Mouse (Mus musculus) E14TG2a.4 (cell line): ENCODE measurements around the gene AC124502.3.

Experiments
- CTCF ChIP-seq: conservative IDR thresholded peaks from 2 replicates; pipeline ENCODE4 v1.5.1; 2014; ENCODE audit warnings: low read length
- POU5F1 ChIP-seq: IDR thresholded peaks from 2 replicates; pipeline ENCODE4 v1.6.1; 2014; ENCODE audit warnings: low read length, borderline replicate concordance

GRCm38 (mm10) chr19:5089324-5089723 is 50.6 kb downstream of the AC124502.3 start:
- TF ChIP-seq CTCF (no peak), POU5F1 (no peak)
